Mouse (Mus musculus) heart, adult 2 months (tissue): ENCODE measurements around the gene Clcnka. TPM values are rescaled to one million over a fixed set of nuclear protein-coding genes. Genes with fewer than 3 reads are reported as not detected.

Experiments
- DNase-seq, 2 experiments: peaks; one replicate each; pipeline ENCODE4 v3.0.0; 2021
- H3K27ac ChIP-seq: fragments of 200-600 bp; 2 replicates; pipeline ENCODE4 v1.8.1; 2022
- H3K27me3 ChIP-seq: fragments of 200-500 bp; 2 replicates; pipeline ENCODE4 v1.6.1; 2012; ENCODE audit warnings: mild to moderate bottlenecking, low read length, inconsistent platforms, mixed read lengths; ENCODE audit not compliant: control insufficient read depth, insufficient read depth
- H3K36me3 ChIP-seq: fragments of 200-500 bp; 2 replicates; pipeline ENCODE4 v1.6.1; 2012; ENCODE audit warnings: low read length, inconsistent platforms; ENCODE audit not compliant: control insufficient read depth, insufficient read depth
- H3K4me1 ChIP-seq: fragments of 200-500 bp; 2 replicates; pipeline ENCODE4 v1.6.1; 2011; ENCODE audit warnings: low read length; ENCODE audit not compliant: control insufficient read depth, insufficient read depth
- H3K4me3 ChIP-seq: fragments of 200-600 bp; 2 replicates; pipeline ENCODE4 v1.8.1; 2022
- H3K79me2 ChIP-seq: fragments of 200-500 bp; replicated peaks from 2 replicates; pipeline ENCODE4 v1.6.1; 2012; ENCODE audit warnings: mild to moderate bottlenecking, inconsistent platforms, low read length, moderate library complexity, mixed read lengths; ENCODE audit not compliant: control insufficient read depth, insufficient read depth
- H3K9ac ChIP-seq: fragments of 200-500 bp; 2 replicates; pipeline ENCODE4 v1.6.1; 2012; ENCODE audit warnings: low read depth, mild to moderate bottlenecking, control low read depth, inconsistent platforms, low read length, mixed read lengths
- CTCF ChIP-seq: fragments of 200-600 bp; IDR thresholded peaks from 2 replicates; pipeline ENCODE4 v1.8.1; 2022; ENCODE audit warnings: antibody characterized with exemption, mild to moderate bottlenecking, moderate library complexity
- EP300 ChIP-seq: fragments of 200-500 bp; IDR thresholded peaks from 2 replicates; pipeline ENCODE4 v1.6.1; 2011; ENCODE audit warnings: low read depth, low read length, control low read depth; ENCODE audit not compliant: insufficient read depth
- POLR2A ChIP-seq: fragments of 200-500 bp; IDR thresholded peaks from 2 replicates; pipeline ENCODE4 v1.6.1; 2011; ENCODE audit warnings: mild to moderate bottlenecking, low read depth, low read length, control low read depth; ENCODE audit not compliant: insufficient read depth
- WGBS: fragments of 180-500 bp; shearing (Covaris S2); methylation state at CpG from one replicate; pipeline ENCODE4 v1.1.7; 2018; 5-methylcytosine and 5-hydroxymethylcytosine counted together
- intact Hi-C: fragments of 180-260 bp; cut with DNase I; formaldehyde crosslinking; loops from one replicate; pipeline ENCODE4 v1.15.1; 2025
- polyA plus RNA-seq: library from polyadenylated mRNA; depleted of rRNA; stranded (reverse); fragments of >200 nt; gene quantifications from 2 replicates; pipeline ENCODE4 v1.2.3, GENCODE M21; 2012
- total RNA-seq, 2 experiments: library from RNA; stranded (reverse); gene quantifications; 2 replicates each; pipeline ENCODE4 v1.2.3; 2021

The Clcnka gene
- total and polyA plus RNA-seq, 3 experiments = 0.04 TPM; not detected in 2

DNA sequence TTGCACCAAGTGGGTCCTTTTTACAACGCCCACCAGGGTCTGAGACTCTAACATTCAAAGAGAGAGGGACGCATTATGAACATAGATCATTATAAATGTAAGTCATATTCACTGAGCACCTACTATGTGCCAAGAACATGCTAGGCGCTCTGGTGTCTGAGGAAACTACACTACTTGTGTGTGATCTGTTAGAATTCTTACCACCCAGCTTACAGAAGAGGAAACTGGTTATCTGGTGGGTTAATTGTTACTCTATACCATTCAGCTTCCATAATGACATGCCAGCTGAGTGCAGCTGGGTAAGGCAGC is 6.7 kb upstream of the Clcnka start:
- Histone ChIP-seq H3K36me3 (no peaks in the 10 kb centered on the region), H3K79me2 (no peaks in the 10 kb centered on the region), H3K27me3 (no peaks in the 10 kb centered on the region), H3K9ac (no peak overlapping the region), H3K27ac (no peak overlapping the region), H3K4me1 (peaks cover 2% of the 10 kb centered on the region; the same call in 1 of the 2 replicates), H3K4me3 (no peak overlapping the region)
- no peak for TF ChIP-seq CTCF
- no peak for TF ChIP-seq EP300
- no peak for TF ChIP-seq POLR2A
- DNase-seq = no peak
- 86% methylated on average over 3 of the region's 3 CpGs for WGBS
- intact Hi-C loops = loop anchor here (2.0 kb wide), 1 partner anchor 156 kb away; no protein-coding TSS in a partner anchor

GRCm38 (mm10) chr4:141404518-141405313 is 6.2 kb upstream of the Clcnka start:
- DNase-seq = peak; percentile 82 to 91
- no peak overlapping the region for H3K27ac ChIP-seq
- H3K4me1 ChIP-seq = peaks cover 2% of the 10 kb centered on the region; the same call in 1 of the 2 replicates
- WGBS = 10% methylated on average over 15 of the region's 15 CpGs
- no peaks in the 10 kb centered on the region for H3K79me2 ChIP-seq
- intact Hi-C loops = loop anchor here (1.0 to 2.0 kb wide), 3 partner anchors 26 to 171 kb away; no protein-coding TSS in a partner anchor
- no peaks in the 10 kb centered on the region for H3K27me3 ChIP-seq
- no peak overlapping the region for H3K9ac ChIP-seq
- H3K36me3 ChIP-seq = no peaks in the 10 kb centered on the region
- no peak for TF ChIP-seq POLR2A
- TF ChIP-seq CTCF = peak; percentile 100
- peak; percentile 97 for TF ChIP-seq EP300
- H3K4me3 ChIP-seq = no peak overlapping the region

GRCm38 (mm10) chr4:141400171-141400570 is 1.6 kb upstream of the Clcnka start:
- no peaks in the 10 kb centered on the region for H3K79me2 ChIP-seq
- peaks cover 1% of the 10 kb centered on the region; the same call in 1 of the 2 replicates for H3K4me1 ChIP-seq
- intact Hi-C loops = no loop called here
- no peaks in the 10 kb centered on the region for H3K36me3 ChIP-seq
- TF ChIP-seq CTCF = no peak
- no peak for TF ChIP-seq POLR2A
- no peak for TF ChIP-seq EP300
- no peak for DNase-seq
- no peak overlapping the region for H3K27ac ChIP-seq
- 84% methylated on average over 15 of the region's 15 CpGs for WGBS
- H3K9ac ChIP-seq = no peak overlapping the region
- no peaks in the 10 kb centered on the region for H3K27me3 ChIP-seq
- H3K4me3 ChIP-seq = no peak overlapping the region

DNA sequence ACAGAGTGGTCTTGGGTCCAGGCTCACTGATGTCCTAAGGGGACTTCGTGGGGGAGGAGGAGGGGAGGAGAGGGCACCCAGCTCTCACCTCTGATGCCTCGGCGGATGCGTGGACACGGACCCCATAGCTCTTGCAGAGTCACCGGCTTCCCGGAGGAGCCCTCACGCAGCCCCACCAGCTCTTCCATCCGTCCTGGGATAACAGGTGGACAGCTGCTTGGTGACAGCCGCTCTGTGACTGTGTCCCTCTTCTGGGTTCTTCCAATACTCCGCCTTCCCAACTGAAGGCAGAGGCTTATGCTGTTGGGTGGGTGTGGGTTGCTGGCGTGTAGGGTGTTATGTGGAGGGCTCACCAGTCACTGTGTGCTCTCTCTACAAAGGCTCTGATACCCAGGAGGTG is 663 bp downstream of the Clcnka start:
- DNase-seq = no peak
- H3K9ac ChIP-seq = no peak overlapping the region
- no peaks in the 10 kb centered on the region for H3K27me3 ChIP-seq
- no peaks in the 10 kb centered on the region for H3K4me1 ChIP-seq
- H3K4me3 ChIP-seq = no peak overlapping the region
- intact Hi-C loops = no loop called here
- H3K79me2 ChIP-seq = no peaks in the 10 kb centered on the region
- no peak for TF ChIP-seq CTCF
- no peak for TF ChIP-seq POLR2A
- no peak for TF ChIP-seq EP300
- WGBS = 72% methylated on average over 12 of the region's 12 CpGs
- H3K36me3 ChIP-seq = no peaks in the 10 kb centered on the region
- no peak overlapping the region for H3K27ac ChIP-seq

GRCm38 (mm10) chr4:141394751-141395150 is 3.8 kb downstream of the Clcnka start:
- WGBS = 24% methylated on average over 16 of the region's 16 CpGs
- Histone ChIP-seq H3K79me2 (no peaks in the 10 kb centered on the region), H3K4me3 (no peak overlapping the region), H3K27ac (no peak overlapping the region), H3K9ac (no peak overlapping the region), H3K36me3 (no peaks in the 10 kb centered on the region), H3K4me1 (no peaks in the 10 kb centered on the region), H3K27me3 (no peaks in the 10 kb centered on the region)
- DNase-seq = no peak
- TF ChIP-seq EP300 (no peak), CTCF (no peak), POLR2A (no peak)
- intact Hi-C loops = no loop called here

DNA sequence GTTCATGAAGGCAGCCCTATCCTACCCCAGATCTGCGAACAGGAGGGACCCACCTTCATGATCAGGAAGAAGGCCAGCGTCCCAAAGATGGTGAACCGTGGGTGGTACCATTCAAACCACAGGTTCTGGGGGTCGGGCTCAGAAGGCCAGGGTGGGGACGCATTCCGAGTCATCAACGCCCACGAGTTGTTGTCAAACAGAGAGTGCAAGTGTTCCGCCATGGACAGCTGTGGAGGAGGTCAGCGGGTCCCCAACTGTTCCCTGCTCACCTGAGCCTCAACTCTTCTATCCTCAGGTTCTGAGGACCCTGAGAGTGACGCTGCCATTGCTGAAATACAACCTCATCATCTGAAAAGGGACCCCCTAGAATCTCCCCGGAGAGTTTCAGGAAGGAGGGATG is 7.2 kb downstream of the Clcnka start:
- Histone ChIP-seq H3K9ac (no peak overlapping the region), H3K4me3 (no peak overlapping the region), H3K36me3 (no peaks in the 10 kb centered on the region), H3K79me2 (no peaks in the 10 kb centered on the region), H3K4me1 (no peaks in the 10 kb centered on the region), H3K27me3 (no peaks in the 10 kb centered on the region), H3K27ac (no peak overlapping the region)
- TF ChIP-seq POLR2A = no peak
- no peak for TF ChIP-seq CTCF
- no peak for TF ChIP-seq EP300
- no peak for DNase-seq
- intact Hi-C loops = no loop called here
- WGBS = 80% methylated on average over 12 of the region's 12 CpGs
